Mouse (Mus musculus) megakaryocyte, adult 5-6 weeks (primary cell): Measurements from ENCODE around the gene Dyrk3. TPM values are rescaled to one million over a fixed set of nuclear protein-coding genes. Genes with fewer than 3 reads are reported as not detected.

Experiments used
- ATAC-seq: 2 replicates; pipeline ENCODE4 v1.8.0; 2016; ENCODE audit warnings: mild to moderate bottlenecking, inconsistent platforms; ENCODE audit not compliant: poor library complexity, severe bottlenecking
- total RNA-seq, 2 experiments: library from RNA; stranded (forward) in 1 of 2; stranded (reverse) in 1 of 2; fragments of 153-499, 151-499 nt in 1 of 2; fragments of 221-1000, 200-1000 nt in 1 of 2; gene quantifications; 2 replicates each; pipeline versions ENCODE4 v1.2.3 to v1.2.4; 2015 to 2017

Gene Dyrk3
- total RNA-seq (2015), result 3.4 and 4.6 TPM in 2 replicates
- 4.1 and 4.8 TPM in 2 replicates for total RNA-seq (2017)

DNA sequence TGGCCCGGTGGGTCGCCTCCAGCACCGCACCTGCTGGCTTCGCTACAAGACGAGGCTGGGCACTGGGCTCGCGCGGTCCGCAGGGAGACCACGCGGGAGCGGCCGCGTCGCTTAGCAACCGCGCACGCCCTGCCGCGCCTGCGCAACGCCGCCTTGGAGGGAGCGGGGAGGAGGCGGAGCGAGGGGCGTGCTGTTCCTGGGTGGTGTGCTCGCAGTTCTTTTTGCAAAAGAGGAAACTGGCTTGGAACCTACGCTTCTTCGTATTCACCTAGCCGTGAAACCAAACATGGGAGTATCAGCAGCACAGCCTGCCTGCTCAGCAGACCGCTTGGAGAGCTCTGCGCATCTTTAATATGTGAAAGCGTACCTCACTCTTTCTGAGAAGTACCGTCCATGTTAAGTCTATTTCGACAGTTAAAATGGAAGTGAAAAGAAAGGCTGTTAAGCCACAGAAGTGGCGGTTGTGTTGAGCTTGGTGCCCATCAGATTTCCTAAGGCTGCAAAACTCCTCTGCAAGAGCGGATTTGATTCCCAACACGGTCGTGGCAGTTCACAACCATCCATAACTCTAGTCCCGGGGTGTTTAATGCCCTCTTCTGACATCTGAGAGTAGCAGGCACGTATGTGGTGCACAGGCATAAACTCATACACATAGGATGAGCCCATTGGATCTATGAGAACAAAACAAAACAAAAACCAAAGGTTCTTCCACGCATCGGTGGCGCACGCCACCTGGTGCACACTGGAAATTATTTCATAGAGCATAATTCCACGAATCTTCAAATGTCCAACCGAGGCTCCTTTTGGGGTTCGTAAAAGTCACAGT, at the start of gene Dyrk3:
Gene Dyrk3 (minus strand): TSS at position 150 of the 826 bp plus-strand sequence.
- ATAC-seq, result peak; percentile 83

DNA sequence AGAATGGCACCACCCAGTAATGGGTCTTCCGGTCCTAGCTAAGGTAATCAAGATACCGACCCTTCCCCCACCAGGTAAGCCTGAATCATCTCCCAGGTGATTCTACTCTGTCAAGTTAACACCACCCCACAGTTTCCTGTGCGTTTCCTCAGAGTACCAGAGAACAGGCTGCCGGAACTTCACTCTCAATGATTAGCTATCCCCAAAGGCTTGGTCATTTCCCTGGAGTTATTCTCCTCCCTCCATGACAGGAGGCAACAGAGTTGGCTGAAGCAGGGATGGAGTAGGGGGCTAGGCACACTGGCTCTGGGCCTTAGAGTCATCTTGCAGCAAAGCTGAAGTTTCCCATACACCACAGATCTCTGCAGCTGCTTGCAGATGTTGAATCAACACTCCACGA, 49.7 kb upstream of the Dyrk3 start:
- ATAC-seq, result no peak

DNA sequence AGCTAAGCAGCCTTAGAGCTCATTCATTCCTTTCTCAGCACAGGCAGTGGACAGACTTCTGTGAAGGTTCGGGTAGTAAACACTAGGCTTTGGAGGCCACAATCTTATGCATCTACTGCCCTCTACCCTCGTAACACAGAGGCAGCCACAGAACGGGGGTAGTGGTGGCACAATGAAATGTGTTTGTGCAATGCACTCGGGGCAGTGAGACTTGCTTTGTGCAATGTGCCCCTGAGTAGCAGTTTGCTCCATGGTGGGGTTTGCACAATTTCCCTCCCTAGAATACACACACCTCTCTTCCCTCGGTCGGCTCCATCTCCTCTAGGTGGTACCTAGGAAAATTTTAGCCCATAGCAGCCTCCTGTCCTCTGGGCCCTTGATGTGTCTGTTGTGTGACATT, 48.9 kb upstream of the Dyrk3 start:
- ATAC-seq, result peak; percentile 36

DNA sequence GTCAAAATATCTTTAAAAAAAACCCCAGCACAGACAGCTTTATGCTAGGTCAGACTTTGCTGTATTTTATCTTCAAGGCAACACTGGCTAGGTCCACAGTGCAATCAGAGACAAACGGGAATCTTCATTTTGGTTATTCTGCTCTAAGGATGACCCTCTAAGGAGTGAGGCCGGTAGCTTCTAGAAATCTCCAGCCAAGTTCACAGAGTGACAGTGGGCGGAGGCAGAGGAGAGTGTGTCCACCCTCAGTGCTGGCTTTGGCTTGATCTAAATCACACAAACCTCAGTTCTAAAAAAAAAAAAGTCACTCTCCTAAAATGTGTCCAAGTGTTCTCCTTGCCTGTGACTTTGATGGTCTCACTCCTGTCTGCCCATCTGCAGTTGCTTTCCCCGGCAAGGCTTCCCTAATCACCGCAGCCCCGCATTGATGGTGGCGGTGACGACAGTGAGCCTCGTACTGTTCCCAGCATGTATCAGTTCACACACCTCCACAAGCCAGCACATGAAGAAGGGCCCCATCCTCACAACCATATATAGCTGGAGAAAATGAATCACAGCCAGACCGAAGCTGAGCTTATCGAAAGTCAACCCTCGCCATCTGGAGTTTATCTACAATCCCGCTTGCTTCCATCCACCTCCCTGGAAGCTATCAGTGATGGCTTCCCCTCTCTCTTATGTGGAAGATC, 47.8 kb upstream of the Dyrk3 start:
- no peak for ATAC-seq

DNA sequence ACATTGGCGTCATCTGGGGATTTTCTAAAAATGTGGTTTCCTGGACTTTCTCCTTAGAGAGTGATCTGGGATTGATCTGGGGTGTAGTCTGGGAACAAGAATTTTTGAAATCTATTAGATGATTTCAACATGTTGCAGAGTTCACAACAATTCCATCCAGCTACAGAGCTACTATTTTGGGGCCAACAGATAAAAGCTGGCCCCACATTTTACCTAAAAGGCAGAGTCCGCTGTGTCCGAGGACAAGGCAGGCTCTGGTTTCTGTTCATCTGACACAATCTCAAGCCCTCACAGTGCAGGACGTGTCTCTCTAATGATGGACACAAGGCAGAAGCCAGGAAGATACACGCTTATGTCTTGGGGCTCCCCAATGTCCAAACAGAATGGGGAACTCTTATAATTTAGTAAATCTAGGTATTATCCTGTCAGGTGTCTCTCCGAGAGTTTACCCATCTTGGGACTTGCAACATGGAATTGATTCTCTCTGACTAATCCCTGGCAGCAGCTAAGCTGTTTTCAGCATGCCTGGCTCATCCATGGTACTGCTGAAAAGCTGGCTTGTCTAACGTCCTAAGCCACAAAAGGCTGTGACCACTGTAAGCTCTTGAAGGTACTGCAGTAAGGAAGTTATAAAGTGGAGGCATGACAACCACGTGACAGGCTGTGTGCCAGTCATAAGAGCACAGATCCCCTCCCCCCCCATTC, 47.0 kb upstream of the Dyrk3 start:
- ATAC-seq, result no peak

DNA sequence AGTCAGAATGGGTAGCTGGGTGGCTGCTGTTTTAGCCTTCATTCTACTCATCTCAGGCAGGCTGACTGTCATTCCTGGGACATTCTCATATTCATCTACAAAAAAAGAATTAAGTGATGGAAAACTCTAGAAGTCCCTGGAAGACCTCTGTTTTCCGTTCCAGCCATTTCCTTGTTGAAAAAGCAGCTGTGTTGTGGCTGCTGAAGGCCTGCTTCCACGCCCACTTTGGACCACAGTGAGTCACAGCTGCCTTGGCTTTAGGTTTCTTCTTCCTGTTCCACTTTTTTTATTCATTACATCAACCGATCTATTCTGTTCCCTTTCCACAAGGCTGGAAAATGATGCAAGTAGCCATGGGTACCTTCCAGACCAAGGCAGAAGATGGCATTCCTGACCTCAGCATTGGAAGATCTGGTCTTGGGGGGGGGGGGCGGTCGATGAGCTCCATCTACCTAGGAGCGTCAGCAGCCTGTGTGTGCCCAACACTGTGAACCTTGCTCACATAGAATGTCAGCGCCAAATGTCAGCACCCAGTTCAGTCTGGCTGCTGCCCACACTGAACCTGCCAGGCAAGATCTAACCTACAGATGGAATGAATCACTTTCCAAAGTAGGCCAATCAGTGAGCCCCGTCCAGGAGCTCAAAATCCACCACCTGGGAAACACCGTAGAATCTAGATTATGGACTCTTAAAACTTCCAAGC, 46.3 kb upstream of the Dyrk3 start:
- ATAC-seq, result peak; percentile 51

DNA sequence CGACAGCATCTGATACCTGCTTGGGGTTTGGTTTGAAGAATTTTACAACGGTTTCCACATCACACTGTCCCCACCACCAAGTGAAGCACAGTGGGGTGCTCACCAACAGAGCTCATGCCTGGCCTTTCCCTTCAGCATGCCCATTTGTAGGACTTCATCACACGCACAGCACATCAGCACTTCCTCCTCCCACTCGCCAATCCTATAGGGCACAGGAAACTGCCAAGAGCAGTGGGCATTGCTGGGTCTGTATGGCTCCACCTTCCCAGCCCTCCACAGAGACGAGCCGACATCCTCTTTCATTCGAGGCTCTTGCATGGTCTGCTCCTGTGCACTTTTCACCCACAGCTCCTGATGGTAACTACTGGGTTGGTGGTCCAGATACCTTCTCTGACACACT, 45.1 kb upstream of the Dyrk3 start:
- ATAC-seq, result no peak

DNA sequence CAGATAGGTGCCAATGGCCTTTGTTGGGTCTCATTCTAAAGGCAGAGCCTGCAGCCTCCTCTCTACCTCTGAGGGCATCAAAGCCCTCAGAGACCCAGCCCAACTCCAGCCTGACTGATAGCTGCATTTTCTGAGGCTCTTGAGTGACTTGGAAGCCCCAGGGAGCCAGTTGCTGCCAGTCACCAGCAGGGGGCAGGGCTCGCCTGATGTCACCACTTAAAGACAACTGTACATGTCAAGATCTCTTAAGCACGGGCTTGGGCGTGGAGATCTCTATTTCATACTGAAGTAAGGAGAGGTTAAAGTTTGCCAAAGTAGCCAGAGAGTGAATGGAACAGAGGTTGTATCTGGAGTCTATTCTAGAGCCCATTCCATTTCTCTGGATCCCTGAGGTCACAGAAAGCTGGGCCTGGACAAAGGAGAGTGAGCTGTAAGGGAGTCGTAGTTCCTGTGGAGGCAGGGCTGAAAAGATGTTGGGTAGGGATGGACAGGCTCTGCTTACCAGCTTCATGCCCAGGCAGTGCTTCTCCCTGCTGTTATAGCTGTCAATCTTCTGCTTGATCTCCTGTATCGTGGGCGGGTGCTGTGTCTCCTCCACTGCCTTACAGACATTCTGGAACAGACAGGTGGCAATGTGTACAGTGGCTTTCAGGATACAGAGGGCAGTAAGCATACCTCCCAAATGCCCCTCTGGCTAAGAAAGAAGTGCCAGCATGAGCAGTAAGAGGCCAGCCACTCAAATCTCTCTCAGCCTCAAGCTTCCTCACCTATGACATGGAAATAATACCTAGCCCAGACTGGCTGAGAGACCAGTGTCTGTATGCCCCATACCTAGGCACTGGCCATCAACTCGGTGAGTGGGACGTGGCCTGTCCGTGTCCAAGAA, 43.7 kb upstream of the Dyrk3 start:
- ATAC-seq, result peak; percentile 72

DNA sequence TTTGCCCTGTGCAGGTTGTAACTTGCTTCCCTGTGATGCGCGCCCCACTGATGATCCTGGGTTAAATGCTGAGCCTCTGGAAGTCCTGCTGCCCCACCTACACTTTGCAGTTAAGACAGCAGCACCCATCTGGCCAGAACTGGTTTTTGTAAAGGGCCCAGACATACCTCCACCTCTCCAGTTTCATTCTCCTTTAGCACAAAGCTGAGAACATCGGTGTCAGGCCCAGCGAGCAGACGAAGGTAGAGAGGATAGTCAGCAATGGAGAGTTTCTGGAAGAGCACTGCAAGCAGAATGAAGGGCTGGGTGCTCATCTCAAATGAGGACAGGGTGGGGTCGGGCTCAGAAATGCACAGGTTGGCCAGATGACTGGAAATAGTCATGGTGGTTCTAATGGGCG, 42.2 kb upstream of the Dyrk3 start:
- no peak for ATAC-seq

DNA sequence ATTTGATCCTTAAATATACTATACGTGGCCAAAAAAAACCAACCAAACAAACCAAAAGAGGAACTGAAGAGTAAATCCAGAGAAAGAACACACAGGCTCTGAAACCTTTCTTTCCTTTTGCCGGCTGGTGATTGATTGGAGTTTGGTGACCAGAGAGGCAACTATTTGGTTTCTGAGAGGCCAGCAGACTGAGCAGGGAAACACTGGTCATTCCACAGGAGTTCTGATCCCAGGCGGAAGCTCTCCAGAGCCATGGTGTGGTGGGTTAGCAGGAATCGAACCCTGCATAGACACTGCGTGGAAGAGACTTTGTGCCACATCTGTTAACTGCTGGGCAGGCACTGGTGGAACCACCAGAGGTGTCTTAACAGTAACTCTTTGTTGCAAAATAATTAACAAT, 39.9 kb upstream of the Dyrk3 start:
- no peak for ATAC-seq

DNA sequence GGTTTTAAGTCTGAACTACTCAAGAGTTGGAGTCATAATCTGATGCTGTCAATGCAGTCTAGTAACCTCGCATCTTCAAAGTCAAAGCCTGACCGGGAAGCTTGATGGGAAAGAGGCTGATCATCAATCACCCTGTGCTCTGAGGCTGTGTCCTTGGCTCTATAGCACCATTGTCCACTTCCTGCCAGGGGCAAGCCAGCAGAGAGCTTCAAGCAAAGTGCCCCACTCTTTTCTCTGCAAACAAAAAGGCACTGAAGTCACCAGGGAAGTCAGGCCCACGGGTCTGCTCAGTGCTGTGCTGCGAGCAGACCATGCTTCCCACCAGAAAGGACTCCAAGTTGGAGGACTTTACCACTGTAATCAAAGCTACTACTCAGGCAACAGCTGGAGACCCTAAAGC, 39.1 kb upstream of the Dyrk3 start:
- ATAC-seq, result no peak

DNA sequence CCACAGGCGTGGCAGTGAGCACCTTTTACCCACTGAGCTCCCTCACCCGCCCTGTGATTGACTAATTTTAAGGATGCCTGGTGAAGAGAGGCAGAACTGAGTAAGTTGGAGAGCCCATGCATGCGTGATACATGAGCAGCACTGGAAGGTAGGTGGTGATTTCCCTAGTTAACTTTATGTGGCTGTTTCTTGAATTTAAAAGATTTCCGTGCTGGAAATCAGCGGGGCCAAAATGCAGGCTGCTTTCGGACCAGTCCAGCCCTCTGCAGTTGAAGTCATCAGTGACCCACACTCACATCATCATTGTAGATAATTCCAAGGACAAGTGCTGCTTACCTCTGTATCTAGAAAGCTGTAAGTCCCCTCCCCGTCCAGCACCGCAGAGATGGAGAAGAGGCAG, 37.7 kb upstream of the Dyrk3 start:
- ATAC-seq, result no peak

DNA sequence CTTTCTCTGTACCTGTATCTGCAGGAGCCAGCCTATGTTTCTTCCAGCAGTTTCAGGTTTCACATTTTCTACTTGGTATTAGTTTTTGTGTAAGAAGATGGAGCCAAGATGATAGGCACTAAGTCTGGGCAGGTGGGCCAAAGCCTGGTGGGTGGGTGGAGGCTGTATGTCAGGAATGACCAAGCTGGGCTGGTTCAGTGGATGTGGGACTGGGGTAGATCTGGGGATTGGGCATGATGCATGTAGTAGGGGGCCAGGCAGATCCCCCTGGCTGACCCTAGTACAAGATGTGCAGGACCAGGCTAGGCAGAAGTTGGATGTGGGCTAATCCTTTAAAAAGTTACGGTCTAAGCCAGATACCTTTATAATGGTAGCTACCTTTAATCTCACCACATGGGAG, 37.0 kb upstream of the Dyrk3 start:
- no peak for ATAC-seq

DNA sequence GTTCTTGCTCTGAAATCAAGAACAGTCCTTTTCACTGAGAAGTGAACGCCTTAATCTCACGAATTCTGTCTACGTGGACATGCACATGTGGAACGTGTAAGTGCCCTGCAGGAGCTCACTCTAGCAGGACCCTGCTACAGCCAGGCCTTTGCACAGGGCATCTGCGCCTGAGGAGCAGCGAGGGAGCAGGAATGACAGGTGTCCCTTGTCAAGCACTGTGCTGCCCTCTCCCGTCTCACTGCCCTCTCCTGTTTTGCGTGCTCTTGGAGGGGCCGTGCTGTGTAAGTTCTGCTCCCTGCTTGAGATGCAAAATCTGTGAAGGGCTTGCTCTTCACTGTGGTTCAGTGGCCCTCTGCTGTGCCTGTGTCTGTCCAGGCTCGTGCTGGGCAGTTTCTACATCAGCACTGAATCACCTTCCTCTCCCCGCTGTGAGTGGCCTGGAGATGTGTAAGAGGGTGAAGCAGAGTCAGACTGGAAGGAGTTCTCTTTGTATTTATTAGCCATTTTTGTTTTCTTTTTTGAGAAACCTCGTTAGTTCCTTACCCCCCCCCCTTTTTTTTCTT, 36.2 kb upstream of the Dyrk3 start:
- 0 out of 2 replicates have a peak, but pooled peaks have one; percentile 28 for ATAC-seq

DNA sequence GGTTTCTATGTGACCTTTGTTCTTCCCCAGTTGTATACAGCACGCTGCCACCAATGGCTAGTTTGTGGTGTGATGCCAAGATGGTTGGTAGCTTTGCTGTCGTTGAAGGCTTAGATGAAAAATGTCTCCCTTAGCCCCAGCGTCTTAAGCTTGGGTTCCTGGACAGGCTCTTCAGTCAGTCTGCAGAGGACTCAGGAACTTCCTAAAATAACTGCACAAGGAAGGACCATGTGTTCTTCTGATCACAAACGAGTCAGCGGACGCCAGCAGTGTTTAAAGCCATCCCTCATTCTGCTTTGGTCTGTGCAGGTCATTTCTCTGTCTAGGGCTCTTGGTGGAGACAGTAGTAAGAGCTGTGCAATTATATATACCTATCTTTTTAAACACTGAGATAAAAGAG, 35.7 kb upstream of the Dyrk3 start:
- no peak for ATAC-seq

DNA sequence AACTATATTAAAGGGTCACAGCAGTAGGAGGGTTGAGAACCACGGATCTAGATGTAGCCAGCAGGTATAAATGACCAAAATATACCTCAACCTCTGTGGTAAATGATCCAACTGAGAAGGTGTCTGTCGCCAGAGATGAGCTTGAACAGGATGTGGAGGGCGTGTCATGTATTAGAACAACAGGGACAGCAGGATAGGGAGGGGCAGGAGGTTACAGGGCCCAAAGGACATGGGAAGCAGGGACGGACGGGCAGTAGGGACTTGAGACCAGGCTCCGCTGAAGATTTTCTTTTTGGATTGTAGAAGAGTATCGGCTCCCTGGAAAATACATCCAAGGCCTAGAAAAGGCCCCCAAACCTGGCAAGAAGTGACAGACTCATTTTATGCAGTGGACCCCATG, 34.9 kb upstream of the Dyrk3 start:
- ATAC-seq, result no peak

DNA sequence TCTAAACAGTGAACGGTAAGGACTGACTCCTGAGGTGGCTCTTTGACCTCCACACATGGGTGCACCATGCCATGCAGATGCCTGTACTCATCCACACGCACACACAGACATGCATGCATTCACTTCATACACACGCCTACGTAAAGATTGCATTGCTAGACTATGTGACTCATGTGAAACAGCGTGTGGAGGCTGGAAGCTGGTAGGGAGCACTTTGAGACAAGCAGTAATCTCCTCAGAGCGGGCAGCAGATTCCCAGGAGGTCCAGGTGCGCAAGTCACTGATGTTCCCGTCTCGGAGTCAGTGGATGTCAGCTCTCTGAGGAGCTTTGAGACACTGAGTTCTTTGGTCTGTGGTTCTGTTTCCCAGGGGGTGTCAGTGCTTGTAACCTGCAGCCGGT, 29.5 kb upstream of the Dyrk3 start:
- no peak for ATAC-seq

DNA sequence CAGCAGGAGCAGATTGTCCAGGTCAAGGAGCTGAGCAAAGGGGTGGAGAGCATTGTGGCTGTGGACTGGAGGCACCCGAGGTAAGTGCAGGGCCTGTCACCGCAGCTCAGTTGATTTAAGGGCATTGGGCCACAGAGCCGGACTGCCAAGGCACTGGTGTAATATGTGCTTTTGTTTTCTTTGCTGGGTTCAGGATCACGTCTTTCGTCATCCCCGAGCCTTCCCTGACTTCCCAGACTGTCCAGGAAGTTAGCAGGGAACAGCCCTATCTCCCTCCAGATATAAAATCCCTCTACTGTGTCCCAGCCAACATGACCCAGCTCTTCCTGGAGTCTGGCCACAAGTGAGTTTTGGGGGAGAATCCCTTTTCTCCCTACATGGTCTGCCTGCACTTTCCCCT, 26.3 kb upstream of the Dyrk3 start:
- no peak for ATAC-seq

DNA sequence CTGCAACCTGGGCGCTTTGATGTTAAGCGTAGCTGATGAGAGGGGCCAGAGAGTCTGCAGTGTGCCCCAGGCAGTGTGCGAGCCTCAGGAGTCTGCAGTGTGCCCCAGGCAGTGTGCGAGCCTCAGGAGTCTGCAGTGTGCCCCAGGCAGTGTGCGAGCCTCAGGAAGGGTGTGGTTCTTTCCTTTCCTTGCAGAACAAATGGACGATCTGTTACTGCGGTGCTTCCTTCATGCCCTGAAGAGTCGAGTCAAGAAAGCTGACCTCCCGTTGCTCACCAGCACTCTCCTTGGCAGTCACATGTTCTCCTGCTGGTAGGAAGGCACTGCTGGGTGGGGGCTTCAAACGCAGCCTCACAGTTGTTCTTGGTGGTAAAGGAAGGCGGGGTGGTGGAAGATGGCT, 23.0 kb upstream of the Dyrk3 start:
- ATAC-seq, result peak; percentile 40; the same call in 1 of the 2 replicates
